Mouse (Mus musculus) ES-Bruce4 (cell line): ENCODE data around the gene Gripap1. TPM values are rescaled to one million over a fixed set of nuclear protein-coding genes. Genes with fewer than 3 reads are reported as not detected.

Source experiments
- H3K27ac ChIP-seq: 2 replicates; pipeline ENCODE4 v1.5.1; 2012; ENCODE audit warnings: low read length, inconsistent platforms; ENCODE audit not compliant: insufficient read depth
- H3K27me3 ChIP-seq: 2 replicates; pipeline ENCODE4 v1.6.1; 2012; ENCODE audit warnings: mild to moderate bottlenecking, low read length, inconsistent platforms; ENCODE audit not compliant: control insufficient read depth, poor library complexity, insufficient read depth, severe bottlenecking
- H3K36me3 ChIP-seq: 2 replicates; pipeline ENCODE4 v1.6.1; 2012; ENCODE audit warnings: inconsistent platforms, mild to moderate bottlenecking, low read length, moderate library complexity; ENCODE audit not compliant: control insufficient read depth, poor library complexity, insufficient read depth, severe bottlenecking
- H3K4me1 ChIP-seq: one replicate; pipeline ENCODE4 v1.8.1; 2011; ENCODE audit warnings: low read length; ENCODE audit not compliant: control insufficient read depth, insufficient read depth
- H3K4me3 ChIP-seq: 2 replicates; pipeline ENCODE4 v1.5.1; 2011; ENCODE audit warnings: low read depth, mild to moderate bottlenecking, low read length
- H3K9ac ChIP-seq: 2 replicates; pipeline ENCODE4 v1.6.1; 2012; ENCODE audit warnings: low read depth, mild to moderate bottlenecking, inconsistent platforms; ENCODE audit not compliant: poor library complexity, severe bottlenecking
- H3K9me3 ChIP-seq: replicated peaks from 2 replicates; pipeline ENCODE4 v1.6.1; 2012; ENCODE audit warnings: mild to moderate bottlenecking, low read length, inconsistent platforms; ENCODE audit not compliant: control insufficient read depth, poor library complexity, insufficient read depth, severe bottlenecking
- CTCF ChIP-seq: IDR thresholded peaks from one replicate; pipeline ENCODE4 v1.8.1; 2011; ENCODE audit warnings: low read depth, low read length
- EP300 ChIP-seq: IDR thresholded peaks from 2 replicates; pipeline ENCODE4 v1.6.1; 2011; ENCODE audit warnings: low read depth, low read length; ENCODE audit not compliant: insufficient read depth
- POLR2A ChIP-seq: IDR thresholded peaks from one replicate; pipeline ENCODE4 v1.8.1; 2011; ENCODE audit warnings: low read length; ENCODE audit not compliant: insufficient read depth
- polyA plus RNA-seq: library from polyadenylated mRNA; stranded (reverse); fragments of >200 nt; gene quantifications from 2 replicates; pipeline ENCODE4 v1.2.4, GENCODE M21; 2011; ENCODE audit warnings: low read depth; ENCODE audit not compliant: missing spikeins, insufficient read depth, insufficient read length

Gene Gripap1
- polyA plus RNA-seq, 1 experiment: 19.2 TPM

- Histone ChIP-seq H3K27me3 (no peaks in the 10 kb centered on the region), H3K9me3 (no peaks in the 10 kb centered on the region), H3K4me1 (no peaks in the 10 kb centered on the region), H3K27ac (peak overlapping the region; percentile 97), H3K36me3 (peaks cover 34% of the 10 kb centered on the region), H3K9ac (peak overlapping the region; percentile 96), H3K4me3 (peak overlapping the region; percentile 92)
- TF ChIP-seq CTCF (no peak), EP300 (no peak), POLR2A (no peak)
Observed at GRCm38 (mm10) chrX:7764657-7765280, 24.8 kb upstream of the Gripap1 start.

GRCm38 (mm10) chrX:7765281-7765670 is 24.3 kb upstream of the Gripap1 start:
- H3K9ac ChIP-seq: peak overlapping the region; percentile 67
- no peak for TF ChIP-seq POLR2A
- no peak for TF ChIP-seq CTCF
- no peak for TF ChIP-seq EP300
- H3K4me1 ChIP-seq: no peaks in the 10 kb centered on the region
- H3K4me3 ChIP-seq: peak overlapping the region; percentile 74
- no peaks in the 10 kb centered on the region for H3K9me3 ChIP-seq
- peaks cover 39% of the 10 kb centered on the region for H3K36me3 ChIP-seq
- no peaks in the 10 kb centered on the region for H3K27me3 ChIP-seq
- H3K27ac ChIP-seq: peak overlapping the region; percentile 97

DNA sequence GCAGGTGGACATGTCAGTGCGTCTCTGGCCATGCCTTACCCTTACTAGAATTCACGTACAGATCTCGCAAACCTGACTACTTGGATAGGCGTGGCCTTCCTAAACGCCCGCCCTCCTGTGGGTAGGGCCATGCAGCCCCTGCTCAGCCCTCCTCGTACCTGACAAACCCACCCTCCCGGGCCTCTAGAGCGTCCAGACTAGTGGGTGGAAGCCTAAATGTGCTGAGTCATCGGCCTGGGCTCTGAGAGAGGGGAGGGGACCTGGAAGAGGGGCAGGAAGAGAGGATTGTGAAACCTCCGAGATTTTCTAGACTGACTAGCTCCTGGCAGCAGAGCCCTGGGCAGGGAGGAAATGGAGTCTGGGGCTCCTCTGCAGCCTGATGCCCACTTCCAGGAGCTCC is 23.8 kb upstream of the Gripap1 start:
- Histone ChIP-seq H3K27ac (peak overlapping the region; percentile 97), H3K9me3 (no peaks in the 10 kb centered on the region), H3K4me3 (peak overlapping the region; percentile 74), H3K27me3 (no peaks in the 10 kb centered on the region), H3K9ac (peak overlapping the region; percentile 73), H3K4me1 (no peaks in the 10 kb centered on the region), H3K36me3 (peaks cover 43% of the 10 kb centered on the region)
- TF ChIP-seq POLR2A: no peak
- TF ChIP-seq EP300: no peak
- no peak for TF ChIP-seq CTCF

DNA sequence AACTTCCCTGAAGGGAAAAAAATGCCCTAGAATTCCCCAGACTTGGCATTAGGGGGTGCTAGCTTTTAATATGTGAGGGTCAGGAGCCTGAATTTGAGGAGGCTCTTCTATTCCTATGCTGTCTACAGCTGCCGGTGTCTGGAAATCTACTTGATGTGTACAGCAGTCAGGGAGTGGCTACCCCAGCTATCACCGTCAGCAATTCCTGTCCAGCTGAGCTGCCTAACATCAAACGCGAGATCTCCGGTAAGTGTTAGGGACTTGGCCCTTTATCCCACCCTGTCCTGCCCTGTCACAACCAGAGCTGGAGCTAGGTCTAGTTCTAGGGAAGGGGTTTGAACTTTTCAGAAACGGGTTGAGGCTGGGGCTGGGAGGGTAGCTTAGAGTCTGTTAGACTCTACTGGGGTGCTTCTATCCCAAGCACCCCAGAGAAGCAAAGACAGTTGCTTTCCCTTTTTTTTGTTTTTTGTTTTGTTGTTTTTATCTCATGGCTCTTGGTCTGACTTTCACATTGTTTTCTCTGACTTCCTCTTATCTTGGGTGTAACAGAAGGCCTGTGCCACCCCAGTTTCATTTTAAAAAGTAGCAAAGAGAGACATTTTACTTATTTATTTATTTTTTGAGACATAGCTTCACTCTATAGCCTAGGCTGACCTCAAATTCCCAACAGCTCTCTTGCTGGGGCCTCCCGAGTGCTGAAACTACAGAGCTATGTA is 20.1 kb upstream of the Gripap1 start:
- peaks cover 3% of the 10 kb centered on the region for H3K4me1 ChIP-seq
- H3K27ac ChIP-seq: no peak overlapping the region
- H3K9me3 ChIP-seq: no peaks in the 10 kb centered on the region
- TF ChIP-seq POLR2A (no peak), CTCF (no peak), EP300 (no peak)
- H3K4me3 ChIP-seq: no peak overlapping the region
- H3K27me3 ChIP-seq: no peaks in the 10 kb centered on the region
- peaks cover 65% of the 10 kb centered on the region for H3K36me3 ChIP-seq
- H3K9ac ChIP-seq: no peak overlapping the region

DNA sequence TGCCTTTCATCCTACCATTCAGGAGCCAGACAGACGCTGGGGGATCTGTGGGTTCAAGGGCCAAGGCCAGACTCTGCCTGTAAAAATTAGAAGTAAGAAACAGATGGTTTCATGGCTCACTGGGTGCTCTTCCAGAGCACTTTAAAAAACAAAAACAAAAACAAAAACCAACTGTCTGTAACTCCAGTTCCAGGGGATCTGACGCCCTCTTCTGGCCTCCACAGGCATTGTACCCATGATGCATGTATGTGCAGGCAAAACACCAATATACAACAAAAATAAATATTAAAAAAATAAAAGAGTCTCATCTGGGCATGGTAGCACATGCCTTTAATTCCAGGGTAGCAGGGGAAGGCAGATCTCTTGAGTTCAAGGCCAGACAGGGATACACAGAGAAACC is 16.8 kb upstream of the Gripap1 start:
- TF ChIP-seq POLR2A: no peak
- no peak for TF ChIP-seq EP300
- TF ChIP-seq CTCF: no peak
- no peaks in the 10 kb centered on the region for H3K27me3 ChIP-seq
- H3K4me1 ChIP-seq: peaks cover 3% of the 10 kb centered on the region
- H3K27ac ChIP-seq: no peak overlapping the region
- no peaks in the 10 kb centered on the region for H3K9me3 ChIP-seq
- no peak overlapping the region for H3K4me3 ChIP-seq
- peaks cover 50% of the 10 kb centered on the region for H3K36me3 ChIP-seq
- no peak overlapping the region for H3K9ac ChIP-seq
